Mouse (Mus musculus): Measurements from ENCODE around the gene Actg2. TPM values are rescaled to one million over a fixed set of nuclear protein-coding genes. Genes with fewer than 3 reads are reported as not detected.
A peak's percentile ranks its signal among the peaks of the same experiment; 100 is the strongest.
"Not testable (repeated sequence)": the region's sequence is repeated elsewhere in the genome, so short reads cannot be mapped to it uniquely, and the experiment has no call there.

Gene Actg2
- total RNA-seq (2015) (not detected in 2 replicates), total RNA-seq (2017) (not detected in 2 replicates)

GRCm38 (mm10) chr6:83536028-83536794, at the start of gene Actg2:
Gene Actg2 (minus strand): TSS chr6:83536265.
- ATAC-seq (replicated peaks; ENCODE audit: poor library complexity): no peak

GRCm38 (mm10) chr6:83585328-83585727, 49.3 kb upstream of the Actg2 start:
- ATAC-seq (replicated peaks; ENCODE audit: poor library complexity): not testable (repeated sequence)

- ATAC-seq (replicated peaks; ENCODE audit: poor library complexity): no peak
These were observed 47.5 kb upstream of the Actg2 start for GRCm38 (mm10) chr6:83583591-83583990.

GRCm38 (mm10) chr6:83582938-83583270, 46.8 kb upstream of the Actg2 start:
- peak; percentile 95 for ATAC-seq (replicated peaks; ENCODE audit: poor library complexity)

GRCm38 (mm10) chr6:83582135-83582937, 46.3 kb upstream of the Actg2 start:
- ATAC-seq (replicated peaks; ENCODE audit: poor library complexity): no peak

GRCm38 (mm10) chr6:83577534-83577933, 41.5 kb upstream of the Actg2 start:
- ATAC-seq (replicated peaks; ENCODE audit: poor library complexity): no peak

- no peak for ATAC-seq (replicated peaks; ENCODE audit: poor library complexity)
These were observed 39.5 kb upstream of the Actg2 start for GRCm38 (mm10) chr6:83575609-83576008.

GRCm38 (mm10) chr6:83572671-83573070, 36.6 kb upstream of the Actg2 start, which contains the start of gene Stambp:
Gene Stambp (minus strand): TSS chr6:83572729.
- 0 out of 2 replicates have a peak, but pooled peaks have one; percentile 9 for ATAC-seq (replicated peaks; ENCODE audit: poor library complexity)

- peak; percentile 99 for ATAC-seq (replicated peaks; ENCODE audit: poor library complexity)
These were observed 36.0 kb upstream of the Actg2 start for GRCm38 (mm10) chr6:83571840-83572667.

GRCm38 (mm10) chr6:83568901-83569862, 33.1 kb upstream of the Actg2 start:
- ATAC-seq (replicated peaks; ENCODE audit: poor library complexity): 0 out of 2 replicates have a peak, but pooled peaks have one; percentile 26

GRCm38 (mm10) chr6:83555972-83556371, 19.9 kb upstream of the Actg2 start:
- no peak for ATAC-seq (replicated peaks; ENCODE audit: poor library complexity)

- no peak for ATAC-seq (replicated peaks; ENCODE audit: poor library complexity)
These were observed 12.3 kb upstream of the Actg2 start for GRCm38 (mm10) chr6:83548346-83548745.

- no peak for ATAC-seq (replicated peaks; ENCODE audit: poor library complexity)
These were observed 9.7 kb upstream of the Actg2 start for GRCm38 (mm10) chr6:83545778-83546177.

GRCm38 (mm10) chr6:83541756-83542456, 5.8 kb upstream of the Actg2 start:
- no peak for ATAC-seq (replicated peaks; ENCODE audit: poor library complexity)

GRCm38 (mm10) chr6:83540017-83540416, 4.0 kb upstream of the Actg2 start:
- no peak for ATAC-seq (replicated peaks; ENCODE audit: poor library complexity)

- ATAC-seq (replicated peaks; ENCODE audit: poor library complexity): peak; percentile 50
These were observed 662 bp upstream of the Actg2 start for GRCm38 (mm10) chr6:83536795-83537059.

GRCm38 (mm10) chr6:83532608-83533007, 3.5 kb downstream of the Actg2 start:
- no peak for ATAC-seq (replicated peaks; ENCODE audit: poor library complexity)

GRCm38 (mm10) chr6:83523194-83523593, 12.9 kb downstream of the Actg2 start:
- no peak for ATAC-seq (replicated peaks; ENCODE audit: poor library complexity)

- no peak for ATAC-seq (replicated peaks; ENCODE audit: poor library complexity)
These were observed 14.3 kb downstream of the Actg2 start for GRCm38 (mm10) chr6:83521784-83522183.

- ATAC-seq (replicated peaks; ENCODE audit: poor library complexity): peak; percentile 39
These were observed 17.4 kb downstream of the Actg2 start for GRCm38 (mm10) chr6:83518637-83519036.
